Mouse (Mus musculus) retina, adult 2 months (tissue): ENCODE measurements around the gene Gm49337.

ENCODE experiments used
- DNase-seq: peaks from one replicate; pipeline ENCODE4 v3.0.0-alpha.2; 2012; ENCODE audit warnings: low read depth, low spot score

Gene Gm49337

DNA sequence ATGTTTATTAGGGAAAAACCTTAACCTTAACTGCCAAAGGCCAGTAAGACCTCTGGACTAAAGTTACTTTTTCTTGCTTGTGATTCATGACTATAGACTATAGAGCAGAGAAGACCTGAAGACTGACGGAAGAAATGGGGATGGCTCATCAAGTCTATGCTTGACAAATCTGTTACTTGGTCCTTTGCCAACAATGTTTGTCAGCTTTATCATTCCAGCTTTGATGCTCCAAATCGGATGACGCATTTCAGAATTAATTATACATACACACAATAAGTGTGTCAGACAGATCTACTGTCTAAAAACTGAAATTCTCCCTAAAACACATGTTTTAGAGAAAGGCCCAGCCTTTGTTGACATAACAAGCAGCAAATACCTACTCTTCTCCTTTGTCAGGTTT lies 156.1 kb downstream of the Gm49337 start:
- DNase-seq: no peak

GRCm38 (mm10) chr4:116336294-116336693 lies 163.1 kb downstream of the Gm49337 start:
- no peak for DNase-seq

DNA sequence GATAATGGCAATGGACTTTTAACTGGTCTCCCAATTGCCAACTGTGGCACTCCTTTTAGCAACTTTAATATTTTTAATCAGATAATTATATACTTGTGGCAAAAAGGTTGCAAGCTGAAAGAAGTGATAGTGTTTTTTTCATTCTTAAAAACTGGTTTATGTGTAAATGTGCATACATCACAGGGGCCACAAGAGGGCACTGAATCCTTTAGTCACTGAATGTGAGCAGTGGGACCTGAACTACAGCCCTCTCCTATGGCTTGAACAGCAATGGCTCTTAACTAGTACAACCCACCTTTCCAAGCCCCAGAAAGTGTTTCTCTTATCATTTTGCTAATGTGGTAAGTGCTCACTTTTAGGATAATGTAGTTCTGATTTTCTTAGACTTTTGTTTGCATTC lies 168.9 kb downstream of the Gm49337 start:
- DNase-seq: peak; percentile 29
